Mouse (Mus musculus): ENCODE data around the gene Cit. TPM values are rescaled to one million over a fixed set of nuclear protein-coding genes. Genes with fewer than 3 reads are reported as not detected.

Gene Cit
- polyA plus RNA-seq, 1 experiment from 2014 or later, result 17.7 TPM

DNA sequence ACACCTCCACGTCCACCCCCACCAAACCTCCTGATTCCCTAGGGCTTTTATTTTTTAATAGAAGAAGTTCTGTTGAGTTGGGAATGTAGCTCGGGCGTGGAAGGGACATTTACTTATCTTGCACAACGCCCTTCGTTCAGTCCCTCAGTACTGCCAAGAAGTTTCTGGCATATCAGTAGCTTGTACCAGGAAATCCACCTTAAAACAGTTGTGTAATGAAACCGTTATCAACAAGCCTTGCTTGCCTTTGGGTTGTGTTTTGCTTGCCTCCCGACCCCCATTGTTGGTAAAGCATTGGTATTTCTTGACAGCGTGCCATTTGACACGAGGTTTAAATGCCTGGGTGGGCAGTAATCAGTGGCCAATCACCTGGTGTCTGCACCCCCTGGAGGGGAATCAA, 39.4 kb downstream of the Cit start:
- Histone ChIP-seq H3K4me2 (no peak overlapping the region), H3K9ac (no peak overlapping the region), H3K9me3 (no peaks in the 10 kb centered on the region), H3K27me3 (no peaks in the 10 kb centered on the region), H3K27ac (no peak overlapping the region), H3K4me1 (replicated peaks) (no peaks in the 10 kb centered on the region), H3K4me3 (no peak overlapping the region), H3K36me3 (peaks cover 9% of the 10 kb centered on the region)
- WGBS, result 92% methylated on average over 9 of the region's 9 CpGs
- no peak for ATAC-seq (ENCODE audit: low FRiP score)

DNA sequence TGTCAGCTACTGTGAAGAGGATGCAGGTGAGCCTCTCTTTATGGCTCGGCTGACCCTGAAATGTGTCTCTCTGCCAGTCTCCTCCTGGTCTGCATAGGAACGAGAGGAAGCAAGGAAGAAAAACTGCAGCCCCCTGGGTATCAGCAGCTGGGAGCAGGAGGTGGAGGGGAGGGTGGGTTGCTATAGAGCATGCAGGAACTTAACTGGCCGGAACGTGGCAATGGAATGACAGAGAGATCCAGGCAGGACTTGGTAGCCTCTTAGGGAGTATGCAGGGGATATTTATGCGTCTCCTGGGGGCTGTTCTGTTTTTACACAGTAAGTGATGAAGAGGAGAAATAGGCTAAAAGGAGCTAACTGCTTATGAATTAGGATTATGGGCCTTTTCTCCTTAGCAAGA, 48.7 kb downstream of the Cit start:
- 66% methylated on average over 5 of the region's 5 CpGs for WGBS
- Histone ChIP-seq H3K9me3 (no peaks in the 10 kb centered on the region), H3K36me3 (peaks cover 4% of the 10 kb centered on the region; the same call in 1 of the 2 replicates), H3K27ac (peak overlapping the region; percentile 58; the same call in 1 of the 2 replicates), H3K27me3 (no peaks in the 10 kb centered on the region), H3K9ac (no peak overlapping the region), H3K4me3 (no peak overlapping the region), H3K4me1 (replicated peaks) (peaks cover 6% of the 10 kb centered on the region; the same call in 1 of the 2 replicates), H3K4me2 (no peak overlapping the region)
- no peak for ATAC-seq (ENCODE audit: low FRiP score)

DNA sequence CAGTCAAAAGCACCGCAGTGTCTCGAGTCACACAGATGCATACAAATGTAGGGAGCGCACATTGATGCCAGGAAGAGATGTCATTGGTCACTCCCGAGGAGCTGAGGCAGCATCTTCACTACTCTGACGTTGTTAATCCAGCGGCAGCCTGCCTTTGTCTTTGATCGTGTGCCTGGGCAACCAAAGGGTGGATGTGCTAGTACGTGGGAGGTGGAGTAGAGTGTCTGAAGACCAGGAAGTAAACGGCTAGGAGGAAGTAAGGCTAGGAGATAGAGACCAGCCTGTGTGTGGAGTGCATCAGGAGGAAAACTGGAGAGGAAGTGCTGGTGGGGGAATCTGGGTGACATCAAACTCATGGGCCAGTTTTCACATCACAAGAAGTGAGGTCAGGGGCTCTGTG, 52.0 kb downstream of the Cit start:
- 70% methylated on average over 9 of the region's 9 CpGs for WGBS
- Histone ChIP-seq H3K27ac (no peak overlapping the region), H3K4me1 (replicated peaks) (peaks cover 6% of the 10 kb centered on the region; the same call in 1 of the 2 replicates), H3K9me3 (no peaks in the 10 kb centered on the region), H3K36me3 (no peaks in the 10 kb centered on the region), H3K4me2 (no peak overlapping the region), H3K27me3 (no peaks in the 10 kb centered on the region), H3K4me3 (no peak overlapping the region), H3K9ac (no peak overlapping the region)
- no peak for ATAC-seq (ENCODE audit: low FRiP score)

DNA sequence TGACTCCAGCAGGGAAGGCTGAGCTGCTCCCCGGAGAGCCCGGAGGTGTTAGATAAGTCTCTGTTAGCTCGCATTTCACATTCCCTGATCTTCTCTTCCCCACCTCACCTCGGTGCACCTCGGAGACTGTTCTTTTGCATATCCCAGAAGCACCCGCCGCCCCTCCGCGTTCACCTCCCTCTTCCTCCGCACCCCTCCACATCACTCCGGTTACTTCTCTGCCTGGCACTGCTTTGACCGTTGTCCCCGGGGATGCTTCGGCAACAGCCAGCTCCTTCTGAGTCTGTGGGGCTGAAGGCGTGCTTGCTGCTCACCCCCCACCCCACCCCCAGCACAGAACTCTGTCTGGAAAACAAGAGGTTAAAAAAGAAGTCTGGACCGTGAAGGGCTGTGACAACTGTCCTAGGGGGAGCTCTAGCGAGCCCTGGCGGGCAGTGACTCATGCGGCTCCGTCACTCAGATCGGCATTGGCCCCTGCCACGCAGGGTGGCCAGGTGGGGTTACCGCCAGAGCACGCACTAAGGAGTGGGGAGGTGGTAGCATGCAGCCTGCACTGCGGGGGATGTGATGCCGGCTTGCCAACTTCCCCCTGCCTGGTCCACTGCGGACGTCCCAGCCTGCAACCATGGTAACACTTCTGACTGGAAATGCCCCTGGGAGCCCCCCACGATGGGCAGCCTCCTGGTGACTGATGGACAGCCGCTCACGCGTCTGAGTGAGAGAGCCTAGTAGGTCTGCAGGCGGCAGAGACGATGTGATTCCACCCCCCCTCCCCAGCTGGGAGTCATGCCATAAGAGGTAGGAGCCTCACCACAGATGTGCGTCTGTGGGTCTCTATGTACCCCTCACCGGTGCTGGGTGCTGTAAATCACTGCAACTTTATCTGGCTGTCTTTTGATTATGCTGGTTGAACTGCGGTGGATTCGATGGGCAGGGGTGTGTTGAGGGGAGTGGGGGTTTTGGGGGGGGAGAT, 62.2 kb downstream of the Cit start:
- Histone ChIP-seq H3K27me3 (no peaks in the 10 kb centered on the region), H3K27ac (peak overlapping the region; percentile 75), H3K4me1 (replicated peaks) (peaks cover 42% of the 10 kb centered on the region), H3K36me3 (no peaks in the 10 kb centered on the region), H3K4me2 (peak overlapping the region; percentile 69), H3K9me3 (no peaks in the 10 kb centered on the region), H3K4me3 (peak overlapping the region; percentile 44), H3K9ac (peak overlapping the region; percentile 68)
- WGBS, result 4% methylated on average over 38 of the region's 38 CpGs
- ATAC-seq (ENCODE audit: low FRiP score), result peak; percentile 79

DNA sequence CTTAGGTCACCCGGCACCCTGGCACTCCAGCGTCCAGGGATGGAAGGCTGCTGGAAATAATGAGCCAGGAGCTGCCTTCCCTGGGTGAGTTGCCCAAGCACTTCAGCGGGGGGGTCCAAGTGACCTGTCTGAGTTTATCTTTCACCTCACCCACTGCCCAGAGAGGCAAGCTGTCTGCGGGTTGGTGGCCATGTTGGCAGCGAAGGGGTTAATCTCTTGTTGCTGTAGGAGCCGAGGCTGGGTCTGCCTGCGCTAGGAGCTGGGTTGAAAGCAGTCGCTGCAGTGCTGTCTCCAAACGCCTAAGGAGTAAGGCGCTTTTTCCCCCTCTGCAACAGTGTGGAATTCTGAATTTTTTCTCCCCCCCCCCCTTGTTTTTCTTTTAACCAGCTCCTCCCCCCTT, 63.2 kb downstream of the Cit start:
- 11% methylated on average over 10 of the region's 10 CpGs for WGBS
- H3K27me3 ChIP-seq, result no peaks in the 10 kb centered on the region
- H3K4me2 ChIP-seq, result peak overlapping the region; percentile 69
- H3K36me3 ChIP-seq, result no peaks in the 10 kb centered on the region
- H3K4me1 ChIP-seq (replicated peaks), result peaks cover 42% of the 10 kb centered on the region
- peak; percentile 67 for ATAC-seq (ENCODE audit: low FRiP score)
- H3K9me3 ChIP-seq, result no peaks in the 10 kb centered on the region
- peak overlapping the region; percentile 75 for H3K27ac ChIP-seq
- peak overlapping the region; percentile 68 for H3K9ac ChIP-seq
- peak overlapping the region; percentile 44 for H3K4me3 ChIP-seq

DNA sequence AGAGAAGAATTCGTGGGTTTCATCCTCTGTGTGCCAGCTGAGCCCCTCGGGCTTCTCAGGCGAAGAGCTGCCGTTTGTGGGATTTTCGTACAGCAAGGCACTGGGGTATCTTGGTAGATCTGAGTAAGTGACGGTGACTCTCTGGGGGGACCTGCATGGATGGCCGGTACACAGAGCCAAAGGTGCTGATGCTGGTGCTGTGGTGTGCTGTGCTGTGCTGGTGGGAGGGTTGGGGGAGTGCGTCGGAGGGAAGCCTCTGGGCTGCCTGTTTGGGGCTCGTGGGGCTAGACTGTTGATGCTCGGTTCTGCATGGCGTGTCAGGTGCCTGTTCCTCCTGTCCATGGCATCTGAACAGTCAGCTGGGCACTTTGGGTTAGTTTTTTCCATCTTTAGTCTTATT, 63.6 kb downstream of the Cit start:
- ATAC-seq (ENCODE audit: low FRiP score), result peak; percentile 36; the same call in 1 of the 2 replicates
- peak overlapping the region; percentile 44 for H3K4me3 ChIP-seq
- H3K27ac ChIP-seq, result peak overlapping the region; percentile 75
- H3K4me2 ChIP-seq, result peak overlapping the region; percentile 69
- no peaks in the 10 kb centered on the region for H3K9me3 ChIP-seq
- no peaks in the 10 kb centered on the region for H3K36me3 ChIP-seq
- WGBS, result 49% methylated on average over 12 of the region's 12 CpGs
- H3K9ac ChIP-seq, result peak overlapping the region; percentile 68
- peaks cover 42% of the 10 kb centered on the region for H3K4me1 ChIP-seq (replicated peaks)
- no peaks in the 10 kb centered on the region for H3K27me3 ChIP-seq

DNA sequence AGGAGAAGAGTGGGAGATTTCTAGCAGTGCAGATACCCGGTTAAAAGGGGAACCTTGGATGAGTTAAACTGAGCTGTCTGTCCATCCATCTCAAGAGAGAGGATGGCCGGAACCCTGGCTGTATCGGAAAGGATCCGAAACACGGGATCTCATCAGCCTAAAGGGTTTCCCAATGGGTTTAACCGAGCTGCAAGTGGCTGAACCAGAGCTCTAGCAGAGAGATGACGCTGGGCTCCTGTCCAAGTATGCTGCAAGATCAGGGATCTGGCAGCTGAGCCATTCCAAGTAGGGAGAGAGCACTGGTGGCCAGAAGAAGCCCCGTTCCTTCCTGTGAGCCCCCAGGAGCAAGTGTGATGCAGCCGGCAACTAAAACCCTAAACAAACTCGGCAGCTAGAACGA, 64.0 kb downstream of the Cit start:
- H3K9me3 ChIP-seq, result no peaks in the 10 kb centered on the region
- no peaks in the 10 kb centered on the region for H3K36me3 ChIP-seq
- no peak for ATAC-seq (ENCODE audit: low FRiP score)
- peak overlapping the region; percentile 44 for H3K4me3 ChIP-seq
- H3K4me1 ChIP-seq (replicated peaks), result peaks cover 42% of the 10 kb centered on the region
- peak overlapping the region; percentile 68 for H3K9ac ChIP-seq
- 75% methylated on average over 11 of the region's 11 CpGs for WGBS
- no peaks in the 10 kb centered on the region for H3K27me3 ChIP-seq
- peak overlapping the region; percentile 75; the same call in 1 of the 2 replicates for H3K27ac ChIP-seq
- H3K4me2 ChIP-seq, result peak overlapping the region; percentile 69

DNA sequence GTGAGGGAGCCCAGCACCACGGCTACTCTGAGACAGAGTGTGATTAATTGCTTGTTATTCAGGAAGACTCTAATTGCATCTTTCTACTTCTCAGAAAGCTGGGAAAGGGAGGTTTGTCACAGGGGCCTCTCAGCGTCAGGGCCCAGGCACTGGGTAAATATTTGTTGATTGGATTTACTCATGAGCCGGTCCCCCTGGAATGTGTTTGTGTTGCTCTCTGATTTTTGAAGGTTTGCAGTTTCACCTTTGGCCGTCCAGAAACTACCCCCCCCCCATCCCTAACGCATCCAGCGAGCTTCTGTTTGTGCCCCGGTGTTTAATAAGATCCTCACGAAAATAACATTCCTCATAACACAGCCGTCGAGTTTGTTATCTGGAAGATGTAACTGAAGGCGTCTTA, 65.4 kb downstream of the Cit start:
- WGBS, result 65% methylated on average over 11 of the region's 11 CpGs
- H3K4me1 ChIP-seq (replicated peaks), result peaks cover 42% of the 10 kb centered on the region
- H3K27ac ChIP-seq, result peak overlapping the region; percentile 23; the same call in 1 of the 2 replicates
- H3K9ac ChIP-seq, result 0 out of 2 replicates have a peak overlapping the region, but pooled peaks have one; percentile 15
- H3K27me3 ChIP-seq, result no peaks in the 10 kb centered on the region
- H3K4me2 ChIP-seq, result peak overlapping the region; percentile 69
- no peaks in the 10 kb centered on the region for H3K36me3 ChIP-seq
- ATAC-seq (ENCODE audit: low FRiP score), result no peak
- H3K9me3 ChIP-seq, result no peaks in the 10 kb centered on the region
- no peak overlapping the region for H3K4me3 ChIP-seq

DNA sequence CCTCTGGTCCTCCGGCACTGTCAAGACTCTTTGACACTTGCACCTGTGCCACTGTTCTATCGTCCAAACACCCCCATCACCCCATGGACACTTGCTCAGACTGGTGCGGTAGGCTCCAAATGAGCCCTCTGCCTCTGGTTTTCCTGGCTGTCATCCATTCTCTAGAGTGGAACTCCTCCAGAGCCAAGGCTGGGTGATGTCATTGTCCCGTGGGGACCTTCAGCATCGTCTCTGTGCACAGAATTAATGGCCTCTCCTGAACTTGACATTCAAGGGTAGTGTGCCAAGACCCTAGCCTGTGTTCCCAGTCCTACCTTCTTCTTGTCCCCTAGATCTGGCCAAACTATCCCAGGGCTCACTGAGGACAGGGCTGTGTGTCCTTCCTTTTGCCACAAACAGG, 70.4 kb downstream of the Cit start:
- WGBS, result 78% methylated on average over 5 of the region's 5 CpGs
- no peak overlapping the region for H3K4me2 ChIP-seq
- peaks cover 3% of the 10 kb centered on the region; the same call in 1 of the 2 replicates for H3K4me1 ChIP-seq (replicated peaks)
- ATAC-seq (ENCODE audit: low FRiP score), result no peak
- H3K27ac ChIP-seq, result no peak overlapping the region
- no peak overlapping the region for H3K4me3 ChIP-seq
- H3K27me3 ChIP-seq, result no peaks in the 10 kb centered on the region
- H3K9me3 ChIP-seq, result no peaks in the 10 kb centered on the region
- H3K36me3 ChIP-seq, result no peaks in the 10 kb centered on the region
- no peak overlapping the region for H3K9ac ChIP-seq

DNA sequence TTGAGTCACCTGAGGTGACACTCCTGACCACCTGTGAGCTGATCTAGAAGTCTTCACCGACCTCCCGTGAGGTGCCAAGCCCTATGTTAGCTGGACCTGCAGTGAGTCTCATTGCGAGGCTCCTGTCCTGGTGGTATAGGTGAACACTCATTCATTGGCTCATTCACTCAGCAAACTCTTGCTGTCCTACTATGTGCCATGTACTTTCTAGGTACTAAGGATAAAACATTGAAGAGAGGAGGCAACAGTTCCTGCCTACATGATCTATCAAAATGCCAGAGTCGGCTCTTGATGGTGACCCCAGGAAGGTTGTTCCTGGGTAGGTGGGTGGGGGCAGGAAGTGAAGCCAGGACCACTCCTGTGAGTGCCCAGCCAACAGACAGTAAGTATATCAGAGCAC, 72.9 kb downstream of the Cit start:
- H3K4me2 ChIP-seq, result no peak overlapping the region
- H3K27ac ChIP-seq, result no peak overlapping the region
- H3K4me3 ChIP-seq, result no peak overlapping the region
- no peaks in the 10 kb centered on the region for H3K36me3 ChIP-seq
- H3K27me3 ChIP-seq, result no peaks in the 10 kb centered on the region
- no peaks in the 10 kb centered on the region for H3K4me1 ChIP-seq (replicated peaks)
- WGBS, result 98% methylated on average over 4 of the region's 4 CpGs
- H3K9ac ChIP-seq, result no peak overlapping the region
- no peak for ATAC-seq (ENCODE audit: low FRiP score)
- H3K9me3 ChIP-seq, result no peaks in the 10 kb centered on the region

DNA sequence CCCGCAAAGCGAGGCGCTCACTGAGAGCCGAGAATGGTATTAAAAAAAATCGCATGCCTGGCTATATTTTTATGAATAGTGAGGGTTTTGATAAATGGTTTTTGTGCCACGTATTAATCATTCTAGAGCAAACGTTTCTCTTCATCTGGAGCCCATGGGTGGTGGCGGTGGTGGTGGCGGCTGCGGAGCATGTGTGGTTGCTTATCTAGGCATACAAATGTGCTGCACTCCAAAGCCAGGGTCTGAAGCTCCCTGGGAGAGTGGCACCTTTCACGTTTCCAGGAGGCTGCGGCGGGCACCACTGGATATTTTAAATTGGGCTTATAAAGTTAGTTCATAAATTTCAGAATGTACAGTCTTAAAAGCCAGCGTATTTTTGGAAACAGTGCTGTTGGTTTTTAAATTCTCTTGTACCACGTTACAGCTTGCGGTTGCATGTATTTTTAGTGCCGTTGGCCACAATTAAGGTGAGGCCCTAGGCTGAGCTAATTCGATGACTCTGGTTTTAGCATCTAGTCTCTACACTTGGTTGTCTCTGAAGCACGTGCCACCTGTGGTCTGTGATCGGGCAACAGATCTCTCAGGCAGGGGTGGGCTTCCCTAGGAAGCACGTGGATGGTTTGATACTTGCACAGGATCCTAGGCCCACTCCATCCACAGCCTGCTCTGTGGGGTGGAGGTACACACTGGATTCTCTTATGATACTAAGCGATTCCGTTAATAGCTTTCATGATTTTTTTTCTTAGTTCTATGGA, 73.7 kb downstream of the Cit start:
- Histone ChIP-seq H3K36me3 (no peaks in the 10 kb centered on the region), H3K4me3 (no peak overlapping the region), H3K27me3 (no peaks in the 10 kb centered on the region), H3K9ac (no peak overlapping the region), H3K4me1 (replicated peaks) (no peaks in the 10 kb centered on the region), H3K27ac (no peak overlapping the region), H3K9me3 (no peaks in the 10 kb centered on the region), H3K4me2 (no peak overlapping the region)
- ATAC-seq (ENCODE audit: low FRiP score), result no peak
- WGBS, result 85% methylated on average over 23 of the region's 23 CpGs

DNA sequence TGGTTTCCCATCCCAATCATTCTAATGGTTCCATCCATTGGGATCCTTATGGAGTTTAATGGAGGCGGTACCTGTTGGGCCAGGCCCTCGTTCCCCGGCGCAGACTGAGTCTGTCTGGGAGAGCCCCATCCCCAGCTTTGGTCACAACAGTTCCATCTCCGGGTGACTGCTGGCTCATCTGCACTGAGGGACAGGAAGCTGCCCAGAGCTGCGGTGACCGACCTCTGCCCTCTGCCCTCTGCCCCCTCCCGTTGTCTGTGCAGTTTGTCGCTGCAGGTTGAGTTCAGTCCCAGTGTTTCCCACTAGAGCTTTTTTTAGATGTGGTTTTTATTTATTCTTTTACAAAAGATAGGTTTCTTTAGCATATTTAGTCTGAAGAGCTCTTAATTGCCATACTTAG, 76.9 kb downstream of the Cit start:
- H3K9ac ChIP-seq, result no peak overlapping the region
- no peaks in the 10 kb centered on the region for H3K36me3 ChIP-seq
- ATAC-seq (ENCODE audit: low FRiP score), result no peak
- H3K27ac ChIP-seq, result no peak overlapping the region
- WGBS, result 41% methylated on average over 9 of the region's 9 CpGs
- no peaks in the 10 kb centered on the region for H3K4me1 ChIP-seq (replicated peaks)
- H3K4me2 ChIP-seq, result no peak overlapping the region
- H3K4me3 ChIP-seq, result no peak overlapping the region
- H3K27me3 ChIP-seq, result no peaks in the 10 kb centered on the region
- no peaks in the 10 kb centered on the region for H3K9me3 ChIP-seq
